Mouse (Mus musculus): Measurements from ENCODE around the gene Slc25a25. TPM values are rescaled to one million over a fixed set of nuclear protein-coding genes. Genes with fewer than 3 reads are reported as not detected.

Slc25a25 gene
- polyA plus RNA-seq, 1 experiment from 2014 or later, result 19.5 TPM

DNA sequence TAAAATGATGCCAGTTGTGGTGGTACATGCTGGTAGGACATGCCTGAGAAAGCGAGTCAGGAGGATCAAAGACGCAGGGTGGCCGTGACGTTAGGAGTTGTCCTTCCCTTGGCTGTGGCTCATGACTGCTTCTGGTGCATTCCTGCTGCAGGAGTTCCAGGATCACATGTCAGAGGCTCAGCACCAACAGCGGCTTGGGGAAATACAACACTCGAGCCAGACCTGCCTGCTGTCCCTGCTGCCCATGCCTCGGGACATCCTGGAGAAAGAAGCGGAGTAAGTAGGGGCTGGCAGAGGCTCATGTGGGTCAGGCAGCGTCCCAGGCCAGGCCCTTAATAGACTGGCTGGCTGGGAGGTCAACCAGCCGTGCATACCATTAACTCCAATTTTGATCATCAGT lies 77.1 kb downstream of the Slc25a25 start:
- Histone ChIP-seq H3K9ac (ENCODE audit: low read depth, low read length) (no peak overlapping the region), H3K4me3 (ENCODE audit: low read depth, low read length) (no peak overlapping the region), H3K4me2 (replicated peaks; ENCODE audit: low read depth, low read length) (no peak overlapping the region), H3K27me3 (ENCODE audit: control insufficient read depth, insufficient read depth, low read length) (no peaks in the 10 kb centered on the region), H3K4me1 (replicated peaks; ENCODE audit: control insufficient read depth, insufficient read depth, low read length) (no peaks in the 10 kb centered on the region), H3K9me3 (ENCODE audit: control insufficient read depth, low read length) (no peaks in the 10 kb centered on the region), H3K36me3 (ENCODE audit: control insufficient read depth, insufficient read depth, low read length) (peaks cover 26% of the 10 kb centered on the region), H3K27ac (ENCODE audit: low read depth, low read length) (no peak overlapping the region)
- no peak for DNase-seq (ENCODE audit: low spot score)
- WGBS, result 89% methylated on average over 10 of the region's 10 CpGs
- no peak for ATAC-seq (ENCODE audit: low FRiP score)

DNA sequence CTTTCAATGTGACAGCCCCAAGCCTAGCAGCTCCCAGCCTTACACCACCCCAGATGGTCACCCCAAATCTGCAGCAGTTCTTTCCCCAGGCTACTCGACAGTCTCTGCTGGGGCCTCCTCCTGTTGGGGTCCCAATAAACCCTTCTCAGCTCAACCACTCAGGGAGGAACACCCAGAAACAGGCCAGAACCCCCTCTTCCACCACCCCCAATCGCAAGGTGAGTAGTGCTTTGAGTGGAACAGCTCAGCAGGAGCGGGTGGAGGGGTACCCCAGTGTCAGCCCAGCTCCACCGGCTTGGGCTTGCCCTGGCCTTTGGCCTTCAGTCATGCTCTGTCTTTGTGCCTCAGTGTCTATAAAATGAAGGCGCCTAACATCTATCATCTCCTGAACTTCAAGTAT lies 83.9 kb downstream of the Slc25a25 start:
- ATAC-seq (ENCODE audit: low FRiP score), result no peak
- WGBS, result 90% methylated on average over 5 of the region's 5 CpGs
- Histone ChIP-seq H3K4me1 (replicated peaks; ENCODE audit: control insufficient read depth, insufficient read depth, low read length) (peaks cover 4% of the 10 kb centered on the region; the same call in 1 of the 2 replicates), H3K9ac (ENCODE audit: low read depth, low read length) (no peak overlapping the region), H3K4me3 (ENCODE audit: low read depth, low read length) (no peak overlapping the region), H3K36me3 (ENCODE audit: control insufficient read depth, insufficient read depth, low read length) (peaks cover 14% of the 10 kb centered on the region), H3K27ac (ENCODE audit: low read depth, low read length) (no peak overlapping the region), H3K27me3 (ENCODE audit: control insufficient read depth, insufficient read depth, low read length) (no peaks in the 10 kb centered on the region), H3K4me2 (replicated peaks; ENCODE audit: low read depth, low read length) (no peak overlapping the region), H3K9me3 (ENCODE audit: control insufficient read depth, low read length) (no peaks in the 10 kb centered on the region)
- DNase-seq (ENCODE audit: low spot score), result no peak

Other genes with a start within 250 kb of the Slc25a25 start
- gene Pomt1, start 214.9 kb downstream of the Slc25a25 start, polyA plus RNA-seq (2014; fragmentation: Nextera tagmentation; extraction: Ambion mirVana), result 23.8 and 26.8 TPM in 2 replicates
- 56.0 and 64.1 TPM in 2 replicates for gene Uck1, start 191.3 kb downstream of the Slc25a25 start, polyA plus RNA-seq (2014; fragmentation: Nextera tagmentation; extraction: Ambion mirVana)
- 14.6 and 17.7 TPM in 2 replicates for gene Golga2, start 164.1 kb downstream of the Slc25a25 start, polyA plus RNA-seq (2014; fragmentation: Nextera tagmentation; extraction: Ambion mirVana)
- gene Swi5, start 163.4 kb downstream of the Slc25a25 start, polyA plus RNA-seq (2014; fragmentation: Nextera tagmentation; extraction: Ambion mirVana), result 185 and 378 TPM in 2 replicates
- gene Ciz1, start 99.1 kb downstream of the Slc25a25 start, polyA plus RNA-seq (2014; fragmentation: Nextera tagmentation; extraction: Ambion mirVana), result 42.4 and 49.0 TPM in 2 replicates
- 17.4 and 22.6 TPM in 2 replicates for gene Dnm1, start 98.1 kb downstream of the Slc25a25 start, polyA plus RNA-seq (2014; fragmentation: Nextera tagmentation; extraction: Ambion mirVana)
- gene 1110008P14Rik, start 69.5 kb downstream of the Slc25a25 start, polyA plus RNA-seq (2014; fragmentation: Nextera tagmentation; extraction: Ambion mirVana), result 62.1 and 62.7 TPM in 2 replicates
- gene Lcn2, start 63.2 kb downstream of the Slc25a25 start, polyA plus RNA-seq (2014; fragmentation: Nextera tagmentation; extraction: Ambion mirVana), result 0.19 TPM in 1 of 2 replicates, not detected in the other
- 30.2 and 30.8 TPM in 2 replicates for gene Ptges2, start 55.5 kb downstream of the Slc25a25 start, polyA plus RNA-seq (2014; fragmentation: Nextera tagmentation; extraction: Ambion mirVana)
- gene Naif1, start 988 bp downstream of the Slc25a25 start, polyA plus RNA-seq (2014; fragmentation: Nextera tagmentation; extraction: Ambion mirVana), result 5.2 and 6.0 TPM in 2 replicates
- gene Fam102a, start 83.9 kb upstream of the Slc25a25 start, polyA plus RNA-seq (2014; fragmentation: Nextera tagmentation; extraction: Ambion mirVana), result 9.0 and 9.2 TPM in 2 replicates
- 115 and 125 TPM in 2 replicates for gene Dpm2, start 119.4 kb upstream of the Slc25a25 start, polyA plus RNA-seq (2014; fragmentation: Nextera tagmentation; extraction: Ambion mirVana)
- 2.1 and 2.6 TPM in 2 replicates for gene Pip5kl1, start 123.4 kb upstream of the Slc25a25 start, polyA plus RNA-seq (2014; fragmentation: Nextera tagmentation; extraction: Ambion mirVana)
- 0.37 and 0.42 TPM in 2 replicates for gene 9430097D07Rik, start 124.2 kb upstream of the Slc25a25 start, polyA plus RNA-seq (2014; fragmentation: Nextera tagmentation; extraction: Ambion mirVana)
- gene St6galnac4, start 135.7 kb upstream of the Slc25a25 start, polyA plus RNA-seq (2014; fragmentation: Nextera tagmentation; extraction: Ambion mirVana), result 12.9 and 13.4 TPM in 2 replicates
- gene St6galnac6, start 148.3 kb upstream of the Slc25a25 start, polyA plus RNA-seq (2014; fragmentation: Nextera tagmentation; extraction: Ambion mirVana), result 3.2 and 5.0 TPM in 2 replicates
- gene Ak1, start 170.3 kb upstream of the Slc25a25 start, polyA plus RNA-seq (2014; fragmentation: Nextera tagmentation; extraction: Ambion mirVana), result 23.4 and 23.9 TPM in 2 replicates
- 18.1 and 23.1 TPM in 2 replicates for gene Eng, start 195.2 kb upstream of the Slc25a25 start, polyA plus RNA-seq (2014; fragmentation: Nextera tagmentation; extraction: Ambion mirVana)